Mouse (Mus musculus) kidney, adult 2 months (tissue): ENCODE data around the gene Rpl3.

Experiments
- CTCF ChIP-seq: fragments of 200-500 bp; conservative IDR thresholded peaks from 2 replicates; pipeline ENCODE4 v1.5.1; 2011; ENCODE audit warnings: low read depth, mild to moderate bottlenecking, control low read depth, low read length, moderate library complexity, mixed read lengths; ENCODE audit not compliant: insufficient read depth, insufficient read length
- POLR2A ChIP-seq: fragments of 200-500 bp; IDR thresholded peaks from one replicate; pipeline ENCODE4 v1.6.1; 2011; ENCODE audit warnings: low read depth, low read length, control low read depth

- no peak for TF ChIP-seq POLR2A
- TF ChIP-seq CTCF, result no peak
These were observed 31.2 kb downstream of the Rpl3 start for GRCm38 (mm10) chr15:80060356-80061070.
